ENCODE assay signal across 24 mouse cellular contexts in genomic region chr6:39537276-39537675, GRCm38 (mm10). TPM values are rescaled to one million over a fixed set of nuclear protein-coding genes. Genes with fewer than 3 reads are reported as not detected.
DNase-seq lines count a peak whose midpoint lies in the region; ATAC-seq and TF ChIP-seq lines count a peak whose summit lies in the region.
"Had no signal": no experiment of that assay in that cellular context is flagged by ENCODE, and none has a peak within 500 bp of the region (broad histone marks: within the 10 kb centered on the region; RNA-seq: fewer than 3 reads in every experiment).

No protein-coding gene starts in this region.

- H3K79me2 ChIP-seq in C2C12 (ENCODE audit: control insufficient read depth, insufficient read depth) (no peaks in the 10 kb centered on the region), myocyte (ENCODE audit: control insufficient read depth, insufficient read depth) (peaks cover 5% of the 10 kb centered on the region)

- H3K4me2 ChIP-seq in myocyte (ENCODE audit: low read depth): no peak overlapping the region

- no peak overlapping the region for H3ac ChIP-seq in C2C12 (ENCODE audit: control insufficient read depth, insufficient read length, low read depth)
- H3ac ChIP-seq in myocyte (ENCODE audit: control insufficient read depth, insufficient read length): no peak overlapping the region

- H3K27ac ChIP-seq in layer of hippocampus, adult 2 months: no peak overlapping the region

- no peak for TF ChIP-seq POLR2A in myocyte (IDR thresholded peaks at IDR 0.05; ENCODE audit: insufficient read length, low read depth)

- no peak for TF ChIP-seq CTCF in C2C12 (IDR thresholded peaks at IDR 0.05; ENCODE audit: control insufficient read depth, insufficient read depth, insufficient read length)
- no peak for TF ChIP-seq CTCF in layer of hippocampus, adult 2 months (conservative IDR thresholded peaks at IDR 0.05)

- ATAC-seq in granulocyte monocyte progenitor cell, adult 5-6 weeks (replicated peaks; ENCODE audit: poor library complexity, severe bottlenecking): no peak
- ATAC-seq: activated CD4-positive, CD25-positive, alpha-beta regulatory T cell, adult 4 months; CD4-positive, CD25-positive, alpha-beta regulatory T cell, adult 4 months; Patski had no signal

- no peaks in the 10 kb centered on the region for H3K36me3 ChIP-seq in C2C12 (ENCODE audit: control insufficient read depth, insufficient read depth)
- no peaks in the 10 kb centered on the region for H3K36me3 ChIP-seq in myocyte (ENCODE audit: control insufficient read depth, insufficient read depth)
- H3K36me3 ChIP-seq: G1E had no signal

- H3K27me3 ChIP-seq in C2C12 (ENCODE audit: control insufficient read depth, insufficient read depth, insufficient read length) (no peaks in the 10 kb centered on the region), myocyte (ENCODE audit: control insufficient read depth, insufficient read depth, insufficient read length) (no peaks in the 10 kb centered on the region)
- H3K27me3 ChIP-seq: CH12.LX, Patski had no signal

- H3K79me3 ChIP-seq in C2C12 (ENCODE audit: low read depth): no peaks in the 10 kb centered on the region

- peak; percentile 54 for DNase-seq in heart, adult 11 months
- no peak for DNase-seq in heart, postnatal 4 days
- DNase-seq in layer of hippocampus, adult 2 months (ENCODE audit: low spot score in 2 of 2): no peak
- DNase-seq: adrenal gland, adult 2 months; adrenal gland, adult 8-10 months; adrenal gland, postnatal 10 days; adrenal gland, postnatal 14 days; adrenal gland, postnatal 25 days; adrenal gland, postnatal 36 days; B cell, adult 2 months; cerebellum, adult 11 months; cerebellum, adult 11-12 months; cerebellum, adult 18-20 months; cerebellum, adult 2 months had no signal

- H3K4me3 ChIP-seq in C2C12 (ENCODE audit: insufficient read depth, poor library complexity, severe bottlenecking) (no peak overlapping the region), myocyte (no peak overlapping the region)
- H3K4me3 ChIP-seq in layer of hippocampus, adult 2 months: no peak overlapping the region

TF ChIP-seq in C2C12, 6 proteins besides CTCF, POLR2A, EP300 and RAD21:
- no peak for TF ChIP-seq FOSL1 (IDR thresholded peaks at IDR 0.05; ENCODE audit: insufficient read depth, low read length, poor library complexity, severe bottlenecking)
- TF ChIP-seq MYOD1 (IDR thresholded peaks at IDR 0.05; ENCODE audit: control insufficient read depth, insufficient read length, low read depth): peak; percentile 52

TF ChIP-seq in myocyte, 11 proteins besides CTCF, POLR2A, EP300 and RAD21:
- TF ChIP-seq MYOD1 (IDR thresholded peaks at IDR 0.05; ENCODE audit: control insufficient read depth in 1 of 3, insufficient read length in 2 of 3, low read depth in 2 of 3) (peak in 2 of 3 experiments; percentile 55 to 56), TCF12 (IDR thresholded peaks at IDR 0.05; ENCODE audit: insufficient read depth, poor library complexity, severe bottlenecking) (no peak)

RNA-seq across cellular contexts. Expression of gene Dennd2a, which starts 20.4 kb away (rescaled TPM):
- 10 to 100 TPM; 26.1 to 27.5 TPM for total RNA-seq in heart, postnatal 4 days (2021)
- polyA plus RNA-seq in C2C12 (2012; fragmentation: generic; extraction: Trizol) (11.5 TPM), myocyte (2012; fragmentation: generic; extraction: Trizol) (8.4 TPM)
- 10 to 100 TPM; 37.0 to 38.2 TPM for total RNA-seq in layer of hippocampus, adult 2 months (2021)
- total RNA-seq in granulocyte monocyte progenitor cell, adult 5-6 weeks (2014; fragmentation: Nextera tagmentation): 0.13 TPM in 1 of 2 replicates, not detected in the other
- total RNA-seq in granulocyte monocyte progenitor cell, adult 5-6 weeks (2017): 0.15 and 0.52 TPM in 2 replicates
- total RNA-seq: MEL had no signal
- polyA plus RNA-seq: G1E had no signal

RNA-seq across cellular contexts. Expression of gene Adck2, which starts 36.4 kb away (rescaled TPM):
- total RNA-seq in heart, postnatal 4 days (2021): 10 to 100 TPM; 15.9 to 16.6 TPM
- 5.8 TPM for polyA plus RNA-seq in C2C12 (2012; fragmentation: generic; extraction: Trizol)
- 11.0 TPM for polyA plus RNA-seq in myocyte (2012; fragmentation: generic; extraction: Trizol)
- total RNA-seq in layer of hippocampus, adult 2 months (2021): 10 to 100 TPM; 27.5 to 32.0 TPM
- total RNA-seq in granulocyte monocyte progenitor cell, adult 5-6 weeks (2014; fragmentation: Nextera tagmentation): 9.7 and 16.2 TPM in 2 replicates
- total RNA-seq in granulocyte monocyte progenitor cell, adult 5-6 weeks (2017): 3.8 and 11.6 TPM in 2 replicates

RNA-seq across cellular contexts. Expression of gene Gm42420, which starts 48.3 kb away (rescaled TPM):
- not detected for total RNA-seq in heart, postnatal 4 days (2021)
- polyA plus RNA-seq in C2C12 (2012; fragmentation: generic; extraction: Trizol): not detected
- polyA plus RNA-seq in myocyte (2012; fragmentation: generic; extraction: Trizol): 0.22 TPM
- total RNA-seq in layer of hippocampus, adult 2 months (2021): not detected
- total RNA-seq in granulocyte monocyte progenitor cell, adult 5-6 weeks (2014; fragmentation: Nextera tagmentation): 2.4 and 4.0 TPM in 2 replicates
- 0.90 and 1.4 TPM in 2 replicates for total RNA-seq in granulocyte monocyte progenitor cell, adult 5-6 weeks (2017)
- total RNA-seq: adrenal gland, adult 2 months; adrenal gland, postnatal 25 days; ES-E14 had no signal
- polyA plus RNA-seq: CD4-positive, CD25-positive, alpha-beta regulatory T cell, adult 4 months; G1E had no signal

RNA-seq across cellular contexts. Expression of gene Ndufb2, which starts 55.1 kb away (rescaled TPM):
- 100 to 1,000 TPM; 406 to 449 TPM for total RNA-seq in heart, postnatal 4 days (2021)
- polyA plus RNA-seq in C2C12 (2012; fragmentation: generic; extraction: Trizol): 243 TPM
- polyA plus RNA-seq in myocyte (2012; fragmentation: generic; extraction: Trizol): 267 TPM
- total RNA-seq in layer of hippocampus, adult 2 months (2021): 100 to 1,000 TPM; 167 to 192 TPM
- total RNA-seq in granulocyte monocyte progenitor cell, adult 5-6 weeks (2014; fragmentation: Nextera tagmentation): 165 and 172 TPM in 2 replicates
- total RNA-seq in granulocyte monocyte progenitor cell, adult 5-6 weeks (2017): 93.4 and 107 TPM in 2 replicates

Comparison
In these comparisons a context has a peak if more than half of its experiments do, and no peak if none do; other contexts are left out.
1. RNA of gene Dennd2a, which starts 20.4 kb away (total RNA-seq): 37.0 to 38.2 TPM in layer of hippocampus, adult 2 months and 26.1 to 27.5 TPM in heart, postnatal 4 days; 0.13 to 0.52 TPM in granulocyte monocyte progenitor cell, adult 5-6 weeks; every median in the first group is over 10 times any median in the second.